Mouse (Mus musculus) heart, adult 2 months (tissue): ENCODE measurements around the gene Pop7.

Experiments
- CTCF ChIP-seq: fragments of 200-600 bp; IDR thresholded peaks from 2 replicates; pipeline ENCODE4 v1.8.1; 2022; ENCODE audit warnings: antibody characterized with exemption, mild to moderate bottlenecking, moderate library complexity
- EP300 ChIP-seq: fragments of 200-500 bp; IDR thresholded peaks from 2 replicates; pipeline ENCODE4 v1.6.1; 2011; ENCODE audit warnings: low read depth, low read length, control low read depth; ENCODE audit not compliant: insufficient read depth
- POLR2A ChIP-seq: fragments of 200-500 bp; IDR thresholded peaks from 2 replicates; pipeline ENCODE4 v1.6.1; 2011; ENCODE audit warnings: mild to moderate bottlenecking, low read depth, low read length, control low read depth; ENCODE audit not compliant: insufficient read depth

GRCm38 (mm10) chr5:137501709-137502666 lies at the start of gene Pop7:
- TF ChIP-seq CTCF, result peak; percentile 94
- TF ChIP-seq EP300, result 0 out of 2 replicates have a peak, but pooled peaks have one; percentile 26
- peak; percentile 59 for TF ChIP-seq POLR2A
